Mouse (Mus musculus) cerebellum, adult 2 months (tissue): ENCODE data around the gene Rpl23.

Experiments used
- CTCF ChIP-seq: fragments of 200-500 bp; IDR thresholded peaks from 2 replicates; pipeline ENCODE4 v1.5.1; 2011; ENCODE audit warnings: low read depth, mild to moderate bottlenecking, control low read depth, low read length, moderate library complexity, borderline replicate concordance; ENCODE audit not compliant: insufficient read depth
- POLR2A ChIP-seq: fragments of 200-500 bp; IDR thresholded peaks from 2 replicates; pipeline ENCODE4 v1.6.1; 2011; ENCODE audit warnings: low read length, control low read depth, borderline replicate concordance; ENCODE audit not compliant: insufficient read depth

DNA sequence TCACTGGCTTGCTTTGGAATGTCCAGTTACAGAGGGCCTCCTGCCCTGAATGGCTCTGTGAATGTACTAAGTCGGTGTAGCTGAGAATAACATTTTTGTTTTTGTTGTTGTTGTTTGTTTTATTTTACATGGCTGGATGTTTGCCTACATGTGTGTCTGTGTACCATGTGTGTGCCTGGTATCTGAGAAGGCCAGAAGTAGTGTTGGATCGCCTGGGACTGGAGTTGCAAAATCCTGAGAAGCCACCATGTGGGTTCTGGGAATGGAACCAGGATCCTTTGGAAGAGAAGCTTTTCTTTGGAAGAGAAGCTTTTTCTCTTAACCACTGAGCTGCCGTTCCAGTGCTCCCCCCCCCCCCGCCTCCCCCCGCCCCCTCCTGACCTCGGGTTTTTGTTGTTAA is 20.3 kb upstream of the Rpl23 start:
- TF ChIP-seq POLR2A (no peak), CTCF (no peak)
